Mouse (Mus musculus): ENCODE measurements around the gene Hoxa1. TPM values are rescaled to one million over a fixed set of nuclear protein-coding genes. Genes with fewer than 3 reads are reported as not detected.

The Hoxa1 gene
- total and polyA plus RNA-seq, 3 experiments = 0.52 to 0.86 (median 0.68) TPM

Other genes starting within 250 kb of the Hoxa1 start
- 10 to 100 TPM; 45.6 to 57.5 TPM for gene Skap2, start 145.8 kb downstream of the Hoxa1 start, total RNA-seq (2021)
- gene Skap2, start 145.8 kb downstream of the Hoxa1 start, polyA plus RNA-seq (2012; rRNA removed) = 2.9 and 3.5 TPM in 2 replicates
- 1 to 10 TPM; 1.5 to 2.6 TPM for gene Hoxa2, start 6.5 kb upstream of the Hoxa1 start, total RNA-seq (2021)
- 1.1 and 1.7 TPM in 2 replicates for gene Hoxa2, start 6.5 kb upstream of the Hoxa1 start, polyA plus RNA-seq (2012; rRNA removed)
- under 1 TPM; 0.35 to 0.41 TPM for gene 5730596B20Rik, start 19.2 kb upstream of the Hoxa1 start, total RNA-seq (2021)
- gene 5730596B20Rik, start 19.2 kb upstream of the Hoxa1 start, polyA plus RNA-seq (2012; rRNA removed) = 0.02 and 0.04 TPM in 2 replicates
- 1 to 10 TPM; 2.2 to 6.3 TPM for gene Hoxa4, start 33.4 kb upstream of the Hoxa1 start, total RNA-seq (2021)
- 0.99 and 4.0 TPM in 2 replicates for gene Hoxa4, start 33.4 kb upstream of the Hoxa1 start, polyA plus RNA-seq (2012; rRNA removed)
- gene Hoxa5, start 46.3 kb upstream of the Hoxa1 start, total RNA-seq (2021) = 10 to 100 TPM; 13.6 to 22.8 TPM
- gene Hoxa5, start 46.3 kb upstream of the Hoxa1 start, polyA plus RNA-seq (2012; rRNA removed) = 12.9 and 16.3 TPM in 2 replicates
- gene Hoxa6, start 50.4 kb upstream of the Hoxa1 start, total RNA-seq (2021) = 1 to 10 TPM; 1.9 to 4.5 TPM
- gene Hoxa6, start 50.4 kb upstream of the Hoxa1 start, polyA plus RNA-seq (2012; rRNA removed) = 3.6 and 3.8 TPM in 2 replicates
- 1 to 10 TPM; 2.7 to 5.4 TPM for gene Hoxa3, start 55.0 kb upstream of the Hoxa1 start, total RNA-seq (2021)
- 6.8 and 8.1 TPM in 2 replicates for gene Hoxa3, start 55.0 kb upstream of the Hoxa1 start, polyA plus RNA-seq (2012; rRNA removed)
- 1 to 10 TPM in 1 of 2 experiments, not detected in 1; 1.0 TPM for gene Gm28308, start 55.0 kb upstream of the Hoxa1 start, total RNA-seq (2021)
- 1.9 and 2.5 TPM in 2 replicates for gene Gm28308, start 55.0 kb upstream of the Hoxa1 start, polyA plus RNA-seq (2012; rRNA removed)
- 10 to 100 TPM; 15.3 to 30.3 TPM for gene Hoxa7, start 63.5 kb upstream of the Hoxa1 start, total RNA-seq (2021)
- gene Hoxa7, start 63.5 kb upstream of the Hoxa1 start, polyA plus RNA-seq (2012; rRNA removed) = 21.3 and 26.8 TPM in 2 replicates
- gene Hoxa9, start 72.8 kb upstream of the Hoxa1 start, total RNA-seq (2021) = 1 to 10 TPM in 1 of 2 experiments, under 1 TPM in 1; 0.75 to 1.6 TPM
- 1.7 and 3.8 TPM in 2 replicates for gene Hoxa9, start 72.8 kb upstream of the Hoxa1 start, polyA plus RNA-seq (2012; rRNA removed)
- not detected for gene Hoxa10, start 82.5 kb upstream of the Hoxa1 start, total RNA-seq (2021)
- gene Hoxa10, start 82.5 kb upstream of the Hoxa1 start, polyA plus RNA-seq (2012; rRNA removed) = 0.22 TPM in 1 of 2 replicates, not detected in the other
- not detected for gene Hoxa11, start 87.5 kb upstream of the Hoxa1 start, total RNA-seq (2021)
- not detected in 2 replicates for gene Hoxa11, start 87.5 kb upstream of the Hoxa1 start, polyA plus RNA-seq (2012; rRNA removed)
- gene Hoxa13, start 102.6 kb upstream of the Hoxa1 start, total RNA-seq (2021) = not detected
- not detected in 2 replicates for gene Hoxa13, start 102.6 kb upstream of the Hoxa1 start, polyA plus RNA-seq (2012; rRNA removed)
- gene Evx1, start 155.2 kb upstream of the Hoxa1 start, total RNA-seq (2021) = under 1 TPM in 1 of 2 experiments, not detected in 1; 0.14 TPM
- gene Evx1, start 155.2 kb upstream of the Hoxa1 start, polyA plus RNA-seq (2012; rRNA removed) = not detected in 2 replicates